Mouse (Mus musculus) heart, adult 9 months (tissue): ENCODE measurements around the gene Aak1.

Source experiments
- DNase-seq, 2 experiments: peaks; one replicate each; pipeline ENCODE4 v3.0.0; 2022; ENCODE audit warnings: low spot score in 2 of 2

The Aak1 gene

DNA sequence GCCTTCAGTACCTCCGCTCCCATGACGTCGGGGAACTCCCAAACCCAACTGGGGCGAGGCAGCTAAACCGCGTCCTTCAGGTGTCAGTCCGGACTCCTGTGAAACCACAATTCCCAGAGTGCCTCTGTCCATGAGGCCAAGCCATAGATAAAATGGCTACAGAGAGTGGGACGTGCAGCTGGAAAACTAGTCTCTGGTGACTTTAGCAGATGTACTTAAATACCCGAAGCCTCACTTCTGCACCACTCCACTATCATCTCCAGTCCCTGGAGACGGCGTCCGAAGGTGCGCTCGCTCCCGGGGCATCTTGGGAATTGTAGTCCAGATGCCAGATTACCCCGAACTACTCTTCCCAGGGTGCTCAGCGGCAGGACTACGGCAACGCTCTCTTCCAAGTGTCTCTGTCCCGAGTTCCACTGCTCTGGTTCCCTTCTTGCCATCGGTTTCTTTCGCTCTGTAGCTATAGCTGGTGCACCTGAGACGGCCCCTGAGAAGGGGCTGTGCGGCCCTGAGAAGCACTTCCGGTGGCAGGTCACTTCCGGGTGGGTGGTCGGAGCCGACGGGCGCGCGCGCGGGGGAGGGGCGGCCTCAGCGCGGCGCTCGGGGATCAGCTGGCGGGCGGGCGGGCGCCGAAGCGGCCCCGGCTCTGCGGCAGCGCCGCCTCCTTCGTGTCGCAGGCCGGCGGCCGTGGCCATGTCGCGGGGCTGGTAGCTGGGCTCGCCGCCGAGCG, at the start of gene Aak1:
Gene Aak1 (plus strand): TSS at position 603 of the 730 bp plus-strand sequence.
- peak; percentile 90 to 93 for DNase-seq

DNA sequence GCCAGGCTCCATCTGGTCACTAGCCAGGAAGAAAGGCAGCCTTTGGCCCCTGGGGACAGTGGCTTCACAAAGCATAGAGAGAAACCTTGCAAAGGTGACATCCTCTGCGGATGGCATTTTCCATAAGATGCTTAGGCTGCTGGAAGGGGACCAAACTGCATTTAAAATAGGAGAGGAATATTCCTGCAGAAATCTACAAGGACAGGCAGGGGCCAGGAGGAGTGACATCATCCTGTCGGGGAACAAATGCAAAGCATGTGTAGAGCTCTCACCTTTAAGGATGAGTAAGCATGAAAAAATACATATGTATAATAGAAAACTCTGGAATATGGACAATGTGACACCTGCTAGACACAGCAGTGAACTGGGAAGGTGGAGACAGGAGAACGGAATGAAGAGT, 48.9 kb upstream of the Aak1 start:
- no peak for DNase-seq

DNA sequence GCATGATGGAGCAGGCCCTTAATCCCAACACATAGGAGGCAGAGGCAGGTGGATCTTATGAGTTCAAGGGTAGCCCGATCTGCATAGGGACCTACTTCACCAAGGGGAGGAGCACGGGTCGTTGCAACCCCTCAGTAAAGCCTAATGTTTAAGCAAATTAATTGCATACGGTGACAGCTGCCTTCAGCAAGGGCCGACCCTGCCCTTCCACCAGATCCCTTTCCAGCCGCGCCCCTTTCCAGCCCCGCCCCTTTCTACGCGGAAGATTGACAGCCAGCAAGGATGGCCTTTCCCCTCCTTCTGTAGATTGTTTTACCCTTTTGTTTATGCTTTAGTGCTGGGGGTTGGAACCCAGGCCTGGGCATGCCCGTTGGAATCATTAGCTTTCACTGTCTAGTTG, 47.9 kb upstream of the Aak1 start:
- DNase-seq, result no peak

DNA sequence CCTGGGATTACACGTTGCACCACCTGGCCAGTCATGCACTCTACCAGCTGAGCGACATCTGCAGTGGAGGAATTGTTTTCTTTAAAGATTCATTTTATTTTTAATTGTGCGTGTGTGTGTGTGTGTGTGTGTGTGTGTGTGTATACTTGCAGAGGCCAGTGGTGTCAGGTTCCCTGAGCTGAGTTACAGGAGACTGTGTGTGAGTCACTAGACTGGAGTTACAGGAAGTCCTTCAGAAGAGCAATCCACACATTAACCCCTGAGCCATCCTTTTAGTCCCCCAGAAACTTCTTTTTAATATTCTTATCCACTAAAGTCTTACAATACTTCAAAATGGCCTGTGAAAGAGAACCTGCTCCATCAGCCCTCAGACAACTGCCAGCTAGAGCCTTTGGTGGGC, 44.7 kb upstream of the Aak1 start:
- no peak for DNase-seq

DNA sequence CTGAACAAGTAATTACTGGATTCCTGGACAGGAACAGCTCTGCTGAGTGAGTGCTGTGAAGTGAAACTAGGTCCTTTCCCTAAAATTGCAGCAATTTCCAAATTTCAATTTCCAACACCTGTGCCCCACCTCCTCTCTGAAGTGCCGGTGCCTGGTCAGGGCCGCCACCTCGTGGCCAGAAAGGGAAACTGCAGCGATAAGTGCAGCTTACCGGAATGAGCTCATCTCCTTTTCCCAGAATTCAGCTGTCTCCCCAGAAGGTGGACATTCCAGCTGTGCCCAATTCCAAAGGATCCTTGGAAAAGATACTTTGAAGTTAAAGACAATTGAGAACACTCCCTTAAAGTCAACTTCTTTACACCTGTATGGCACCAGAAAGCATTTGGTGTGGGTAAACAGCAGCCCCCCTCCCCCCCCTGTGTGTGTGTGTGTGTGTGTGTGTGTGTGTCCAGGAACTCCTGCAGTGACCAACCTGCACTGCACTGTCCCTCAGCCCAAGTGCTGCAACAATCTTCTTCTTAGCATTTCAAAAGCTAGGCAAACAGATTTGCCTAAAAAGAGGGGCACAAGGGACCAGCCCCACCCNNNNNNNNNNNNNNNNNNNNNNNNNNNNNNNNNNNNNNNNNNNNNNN, 42.7 kb upstream of the Aak1 start:
- peak; percentile 42 to 66 for DNase-seq

DNA sequence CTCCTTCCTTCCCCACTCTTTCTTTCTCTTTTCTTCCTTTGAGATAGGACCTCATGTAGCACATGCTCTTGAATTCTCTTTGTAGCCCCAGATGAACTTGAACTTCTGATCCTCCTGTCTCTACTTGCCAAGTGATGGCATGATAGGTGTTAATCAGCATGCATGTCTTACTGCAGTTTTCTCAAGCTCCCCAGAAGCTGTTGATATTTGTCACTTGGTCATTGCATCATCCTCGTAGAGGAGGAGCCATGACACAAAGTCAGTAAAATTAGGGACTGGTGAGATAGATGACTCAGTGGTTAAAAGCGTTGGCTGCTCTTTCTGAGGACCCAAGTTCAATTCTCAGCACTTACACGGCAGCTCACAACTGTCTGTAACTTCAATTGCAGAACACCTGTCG, 36.4 kb upstream of the Aak1 start:
- no peak for DNase-seq

DNA sequence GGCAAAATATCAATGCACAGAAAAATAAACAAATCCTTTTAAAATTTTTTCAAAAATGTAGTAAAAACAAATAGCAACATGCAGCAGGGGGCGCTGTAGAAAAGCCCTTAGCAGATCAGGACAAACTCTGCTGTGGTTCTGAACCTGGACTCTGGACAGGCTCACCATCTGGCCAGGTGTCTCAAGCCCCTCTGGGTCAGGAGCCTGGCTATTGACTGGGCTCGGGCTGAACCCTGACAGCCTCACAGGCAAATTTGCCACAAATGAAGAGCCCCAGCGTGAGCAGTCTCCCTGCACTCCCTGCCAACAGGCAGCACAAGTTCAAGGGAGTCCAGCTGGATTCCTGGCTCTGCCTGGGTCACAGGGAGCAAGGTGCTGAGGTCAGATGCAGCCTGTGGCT, 36.0 kb upstream of the Aak1 start:
- DNase-seq, result peak in 1 of 2 experiments; percentile 43

DNA sequence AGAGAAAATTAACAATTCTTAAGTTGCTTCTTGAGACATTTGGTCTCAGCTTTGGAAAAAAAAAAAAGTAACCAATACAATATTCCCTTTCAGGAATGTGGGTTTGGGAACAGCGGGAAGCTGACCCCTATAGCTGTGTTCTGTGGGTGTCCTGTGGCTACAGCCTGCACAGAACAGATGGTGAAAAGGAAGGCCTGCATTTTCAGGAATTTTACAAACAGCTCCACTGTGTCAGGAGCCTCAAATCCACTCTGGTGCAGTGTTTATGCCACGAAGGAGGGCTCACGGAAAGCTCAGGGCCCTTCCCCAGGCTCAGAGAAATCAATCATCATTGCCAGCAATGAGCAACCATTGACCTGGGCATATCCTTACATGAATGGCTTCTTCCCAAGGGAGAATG, 34.4 kb upstream of the Aak1 start:
- no peak for DNase-seq

DNA sequence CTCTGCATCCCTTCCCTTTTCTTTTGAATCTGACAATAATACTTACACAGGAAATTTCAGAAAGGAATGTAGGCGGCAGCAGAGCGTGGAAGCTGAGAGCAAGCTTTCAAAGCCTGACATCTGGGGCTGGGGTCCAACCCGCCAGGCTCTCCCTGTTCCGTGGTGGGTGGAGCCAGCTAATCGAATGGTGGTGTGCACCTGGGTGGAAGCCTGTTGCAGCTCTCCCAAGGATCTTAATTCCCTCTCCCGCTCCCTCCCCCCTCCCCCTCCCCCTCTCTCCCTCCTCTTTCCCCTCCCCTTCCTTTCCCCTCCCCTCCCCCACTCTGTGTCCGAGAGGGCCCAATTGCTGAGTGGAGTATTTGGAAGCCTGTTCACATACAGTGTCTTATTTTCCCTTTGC, 33.9 kb upstream of the Aak1 start:
- no peak for DNase-seq

DNA sequence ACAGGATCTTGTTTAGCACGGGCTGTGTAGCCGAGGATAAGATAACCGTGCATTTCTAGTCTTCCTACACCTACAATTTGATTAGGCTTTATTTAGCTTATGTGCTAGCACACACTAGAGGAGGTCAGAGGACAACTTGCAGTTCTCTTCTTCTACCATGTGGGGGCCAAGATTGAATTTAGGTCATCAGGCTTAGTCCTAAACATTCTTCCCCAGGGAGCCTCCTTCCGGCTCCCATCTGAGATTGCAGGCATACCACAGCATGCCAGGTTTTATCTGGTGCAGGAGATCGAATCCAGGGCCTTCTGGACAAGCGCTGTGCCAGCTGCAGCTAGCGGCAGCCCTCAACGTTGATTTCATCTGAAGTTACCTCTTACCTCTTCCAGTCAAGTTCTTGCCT, 32.7 kb upstream of the Aak1 start:
- DNase-seq, result peak; percentile 31 to 46

DNA sequence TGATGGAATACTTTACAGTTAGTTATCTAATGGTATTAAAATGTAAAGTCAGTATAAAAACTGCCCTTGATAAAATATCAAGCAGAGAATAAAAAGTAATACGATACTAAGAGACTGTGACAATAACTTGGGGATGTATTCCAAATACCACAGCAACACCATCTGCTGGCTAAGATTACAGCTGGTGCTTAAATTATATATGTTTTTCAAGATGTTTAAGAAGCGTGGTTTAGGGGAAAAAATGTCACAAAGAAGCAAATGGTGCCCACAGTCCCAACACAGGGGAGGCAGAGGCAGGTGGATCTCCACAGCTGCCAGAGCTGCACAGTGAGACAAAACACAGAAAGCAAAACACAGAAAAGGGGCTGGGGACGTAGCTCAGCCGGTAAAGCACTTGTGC, 30.4 kb upstream of the Aak1 start:
- no peak for DNase-seq

DNA sequence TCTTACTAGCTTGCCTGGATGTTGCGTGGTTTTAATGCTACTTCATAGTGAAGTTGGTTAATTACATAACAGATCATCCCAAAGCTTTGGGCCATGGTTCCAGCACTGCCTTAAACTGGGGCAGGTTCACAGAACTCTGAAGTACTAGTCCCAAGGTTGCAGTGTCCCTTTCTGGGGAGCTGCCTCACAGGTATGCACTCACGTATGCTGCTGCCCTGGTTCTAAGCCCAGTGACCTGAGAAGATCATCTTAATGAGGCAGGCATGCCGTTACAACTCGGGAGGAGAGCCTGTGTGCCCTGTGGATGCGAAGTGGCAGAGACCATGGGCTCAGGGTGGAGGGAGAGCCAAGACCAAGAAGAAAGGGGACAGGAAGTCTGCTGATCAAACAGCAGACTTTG, 29.4 kb upstream of the Aak1 start:
- DNase-seq, result no peak

DNA sequence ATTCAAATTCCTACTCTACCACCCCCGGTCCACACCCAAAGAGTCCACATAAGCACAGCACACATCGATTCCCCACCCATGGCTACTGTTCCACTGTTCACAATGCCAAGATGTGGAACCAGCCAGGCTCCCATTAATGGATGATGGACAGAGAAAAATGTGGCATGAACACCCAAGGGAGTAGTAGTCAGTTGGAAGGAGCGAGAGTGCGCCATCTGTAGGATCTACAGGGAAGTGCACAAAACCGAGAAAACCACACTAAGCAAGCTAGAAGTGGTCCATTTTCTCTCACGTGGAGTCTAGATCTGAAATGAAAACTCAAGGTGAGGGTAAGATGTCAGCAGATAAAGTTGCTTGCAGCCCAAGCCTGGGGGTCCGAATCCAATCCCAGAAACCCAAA, 28.6 kb upstream of the Aak1 start:
- no peak for DNase-seq

DNA sequence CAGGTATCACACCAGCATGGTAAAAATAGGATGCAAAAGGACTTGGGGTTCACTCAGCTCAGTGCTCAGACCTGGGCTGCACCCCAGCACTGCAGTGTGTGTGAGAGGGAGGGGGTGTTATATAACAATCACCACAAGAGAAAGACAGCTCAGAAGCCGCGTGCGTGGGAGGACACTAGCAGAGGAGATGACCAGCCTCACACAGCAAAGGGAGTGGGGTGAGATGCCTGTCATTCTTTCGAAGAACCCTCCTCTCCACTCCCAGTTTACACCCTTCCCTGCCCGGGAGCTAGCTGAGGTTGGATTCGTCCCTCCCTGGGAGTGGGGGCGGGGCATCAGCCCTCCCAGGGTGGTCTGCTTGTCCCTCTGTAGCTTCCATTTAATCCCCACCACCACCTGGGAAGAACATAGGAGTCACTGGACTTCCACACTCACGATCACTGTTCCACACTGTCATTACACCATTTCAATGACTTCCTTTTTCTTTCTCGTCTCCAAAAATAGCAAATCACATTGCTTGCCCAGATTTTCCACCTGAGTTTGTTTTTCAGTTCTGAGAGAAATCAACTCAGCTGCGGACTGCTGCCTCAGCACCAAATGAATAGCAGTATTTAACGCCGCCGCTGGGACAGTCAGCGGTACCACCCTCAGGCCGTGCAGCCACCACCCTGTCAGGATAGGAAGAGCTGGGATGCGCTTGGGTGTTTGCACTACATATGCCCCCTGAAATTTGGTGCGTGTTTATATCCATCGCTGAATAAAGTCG, 26.8 kb upstream of the Aak1 start:
- peak; percentile 63 to 79 for DNase-seq

DNA sequence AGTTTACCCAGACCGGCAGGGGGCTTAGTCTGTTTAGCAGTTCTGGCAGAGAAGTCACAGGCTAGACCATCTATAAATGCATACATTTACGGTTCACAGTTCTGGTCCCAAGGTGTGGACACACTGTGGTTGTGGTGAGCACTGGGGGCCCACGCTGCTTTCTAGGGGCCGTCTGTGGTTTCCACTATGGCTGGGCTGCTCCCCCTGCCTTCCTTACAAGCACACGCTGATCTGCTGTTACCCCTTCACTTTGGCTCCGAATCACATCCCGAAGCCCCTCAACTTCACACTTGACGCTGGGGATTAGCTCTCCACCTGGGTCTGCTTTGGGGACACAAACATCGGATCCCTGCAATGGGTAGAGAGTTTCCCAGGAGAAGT, 26.3 kb upstream of the Aak1 start:
- no peak for DNase-seq

DNA sequence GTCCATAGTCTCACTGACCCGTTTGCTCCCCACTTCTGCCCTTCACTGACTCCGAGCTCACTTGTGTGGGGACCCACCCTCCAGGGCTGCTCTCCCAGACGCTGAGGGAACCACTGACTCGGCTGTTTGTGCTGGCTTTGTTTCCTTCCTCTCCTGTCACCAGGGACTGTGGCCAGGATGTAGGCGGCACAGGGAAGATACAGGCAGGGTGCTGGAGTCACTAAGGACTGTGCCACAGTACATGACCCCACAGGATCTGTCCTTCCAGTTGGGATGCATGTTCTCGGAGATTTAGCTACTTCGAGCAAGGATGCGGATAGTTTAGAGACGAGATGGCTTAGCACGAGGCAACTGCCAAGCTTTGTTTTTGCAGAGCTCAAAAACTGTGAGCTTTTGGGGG, 25.5 kb upstream of the Aak1 start:
- peak; percentile 75 to 80 for DNase-seq

DNA sequence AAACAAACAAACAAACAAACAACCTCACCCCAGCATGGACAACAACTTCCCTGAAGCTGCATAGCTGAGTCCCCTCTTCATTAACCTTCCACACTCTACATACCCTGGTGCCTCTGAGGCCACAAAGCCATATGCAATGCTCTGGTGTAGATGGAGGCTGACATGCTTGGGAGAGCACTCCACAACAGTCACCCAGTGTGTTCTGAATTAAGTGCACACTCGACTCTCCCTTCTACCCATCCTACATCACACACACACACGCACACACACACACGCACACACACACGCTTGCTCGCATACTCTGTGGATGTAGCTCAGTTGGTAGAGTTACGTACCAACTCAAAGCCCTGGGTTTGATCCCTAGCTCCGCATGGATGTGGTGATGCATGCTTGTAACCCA, 24.9 kb upstream of the Aak1 start:
- no peak for DNase-seq

DNA sequence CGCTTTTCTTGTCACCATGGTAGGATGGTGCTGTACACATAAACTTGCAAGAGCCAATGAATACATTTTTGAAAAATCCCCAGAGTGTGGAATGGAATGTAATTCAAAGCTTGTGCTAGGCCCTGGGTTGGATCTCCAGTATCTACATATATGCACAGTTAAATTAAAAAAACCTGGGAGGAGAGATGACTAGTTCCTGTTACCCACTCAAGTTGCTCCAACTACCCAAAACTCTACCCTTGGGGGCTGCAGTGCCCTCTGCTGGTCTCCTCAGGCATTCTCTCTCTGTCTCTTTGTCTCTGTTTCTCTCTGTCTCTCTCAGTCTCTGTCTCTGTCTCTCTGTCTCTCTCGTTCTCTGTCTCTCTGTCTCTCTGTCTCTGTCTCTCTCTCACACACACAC, 21.9 kb upstream of the Aak1 start:
- no peak for DNase-seq

DNA sequence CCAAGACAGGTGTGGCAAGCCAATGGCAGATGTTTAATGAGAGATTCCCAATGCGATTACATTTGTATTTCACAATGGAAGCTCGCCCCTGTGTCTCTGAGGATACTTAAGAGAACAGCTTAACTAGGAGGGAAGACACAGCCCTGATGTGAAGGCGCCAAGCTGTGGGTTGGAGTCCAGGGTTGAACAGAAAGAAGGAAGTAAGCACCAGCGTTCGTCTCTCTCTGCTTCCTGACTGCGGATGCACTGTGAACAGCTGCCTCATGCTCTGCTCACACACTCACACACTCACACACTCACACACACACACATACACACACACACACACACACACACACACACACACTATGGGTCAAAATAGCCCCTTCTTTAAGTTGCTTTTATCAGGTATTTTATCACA, 19.5 kb upstream of the Aak1 start:
- DNase-seq, result no peak

DNA sequence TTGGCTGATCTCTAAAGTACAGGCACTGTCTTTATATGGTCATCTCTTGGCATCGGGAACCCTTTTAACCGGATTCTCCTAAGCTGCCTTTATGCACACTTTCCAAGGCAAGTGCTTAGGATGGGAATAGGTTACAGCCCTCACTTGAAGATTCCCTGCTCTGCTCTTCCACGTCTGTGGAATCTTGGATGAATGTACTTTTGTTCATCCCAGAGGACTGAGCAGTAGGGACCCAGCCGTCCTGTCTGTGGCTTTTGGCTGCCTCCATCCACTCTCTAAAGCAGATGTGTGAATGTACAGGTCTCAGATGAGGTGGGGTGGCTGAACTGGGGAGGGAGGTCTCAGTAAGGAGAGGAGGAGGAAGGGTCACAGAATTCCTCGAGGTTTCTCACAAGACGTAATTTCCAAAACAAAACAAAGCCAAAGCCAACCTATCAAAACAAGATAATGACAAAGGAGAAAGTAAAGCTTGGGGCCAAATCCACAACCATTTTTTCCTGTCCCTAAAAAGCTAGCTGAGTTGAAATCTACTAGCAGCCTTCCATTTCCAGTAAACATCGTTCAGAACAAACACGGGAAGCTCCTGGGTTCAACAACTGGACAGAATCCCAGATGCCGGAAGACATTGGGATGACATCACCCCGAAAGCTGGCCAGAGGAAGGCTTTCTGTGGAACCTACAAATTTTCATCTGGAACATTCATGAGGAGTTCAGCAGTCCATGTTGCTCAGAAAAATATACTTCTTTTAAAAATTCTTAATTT, 18.4 kb upstream of the Aak1 start:
- DNase-seq, result peak; percentile 84 to 85

DNA sequence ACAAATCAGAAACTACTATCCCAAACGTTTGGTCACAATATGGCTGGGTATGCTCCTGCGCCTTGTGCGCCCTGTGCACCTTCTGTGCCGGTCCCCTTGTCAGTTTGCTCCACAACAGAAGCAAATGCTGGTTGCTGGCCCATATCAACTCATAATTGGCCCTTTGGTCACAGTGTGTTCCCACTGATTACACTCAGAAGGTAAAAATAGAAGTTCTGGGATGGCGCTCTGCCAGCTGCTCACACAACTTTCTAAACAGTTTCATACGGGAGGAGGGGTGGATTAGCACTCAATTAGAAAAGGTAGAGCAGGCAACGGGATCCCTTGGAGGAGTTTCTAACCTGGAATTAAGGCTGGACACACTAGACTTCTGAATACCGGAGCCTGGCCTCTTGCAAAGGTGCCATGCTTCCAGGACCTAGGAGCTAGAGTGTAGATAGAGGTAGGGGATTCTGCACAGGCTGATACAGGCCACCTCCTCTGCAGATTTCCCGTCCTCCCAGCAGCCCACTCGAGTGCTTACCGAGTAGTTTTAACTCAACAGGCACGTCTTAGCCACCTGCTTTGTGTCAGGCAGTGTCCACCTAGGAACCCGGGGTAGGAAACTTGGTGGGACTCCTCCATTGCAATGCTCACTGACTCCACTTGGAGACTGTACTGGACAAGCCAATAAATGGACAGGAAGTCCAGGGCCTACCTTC, 16.4 kb upstream of the Aak1 start:
- peak; percentile 83 to 88 for DNase-seq

DNA sequence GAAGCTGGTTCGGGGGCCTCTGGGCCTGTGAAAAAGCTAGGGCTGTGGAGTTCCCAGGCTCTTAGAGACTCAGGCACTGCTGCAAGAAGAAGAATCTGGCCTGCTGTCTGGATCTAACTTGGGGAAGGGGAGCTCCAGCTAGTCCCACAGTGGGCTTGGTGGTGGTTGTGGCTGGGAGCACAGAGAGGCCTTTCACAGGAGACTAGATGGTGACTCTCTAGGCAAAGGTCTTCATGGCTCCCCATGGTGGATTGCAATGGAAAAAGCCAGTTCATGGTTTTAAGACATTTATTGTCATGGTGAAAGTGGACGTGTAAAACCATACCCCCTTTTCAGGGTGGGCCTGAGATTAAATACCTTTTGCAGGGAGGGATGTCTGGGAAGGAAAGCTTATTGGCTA, 10.2 kb upstream of the Aak1 start:
- no peak for DNase-seq
